In the genomic region with DNA sequence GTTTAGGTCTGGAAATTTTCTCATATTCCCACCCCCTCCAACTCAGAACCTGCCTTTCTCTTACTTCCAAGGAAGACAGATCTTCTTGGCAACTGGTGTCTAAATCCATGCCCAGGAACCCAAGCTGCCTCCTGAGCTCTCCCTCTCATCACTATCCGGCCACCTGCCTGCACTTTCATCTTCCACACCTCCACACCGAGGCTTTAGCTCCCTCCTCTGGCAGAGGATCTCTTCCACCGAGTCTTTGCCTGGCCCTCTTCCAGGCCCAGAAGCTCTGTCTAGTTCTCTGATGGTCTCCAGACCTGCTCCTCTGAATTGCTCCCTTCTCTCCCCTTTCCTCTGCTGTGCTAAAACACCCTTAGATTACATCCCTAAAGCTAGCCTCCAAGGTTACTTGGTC, we compare ENCODE assay signal across 16 mouse cellular contexts.
DNase-seq lines count a peak whose midpoint lies in the region; TF ChIP-seq lines count a peak whose summit lies in the region.
"Had no signal": no experiment of that assay in that cellular context is flagged by ENCODE, and none has a peak within 500 bp of the region (broad histone marks: within the 10 kb centered on the region; RNA-seq: fewer than 3 reads in every experiment).

No protein-coding gene starts in this region.

- H3K27ac ChIP-seq in left cerebral cortex, adult 2 months = peak overlapping the region; percentile 40; the same call in 1 of the 2 replicates
- H3K27ac ChIP-seq: kidney, embryonic 15.5 days; limb, embryonic 12.5 days; midbrain, embryonic 13.5 days; neural tube, embryonic 12.5 days had no signal

- peak; percentile 30 to 32 for DNase-seq in heart, adult 18-20 months
- no peak for DNase-seq in heart, adult 8-10 months (ENCODE audit: low spot score)
- no peak for DNase-seq in left cerebral cortex, adult 2 months (ENCODE audit: extremely low spot score in 1 of 2, low spot score in 2 of 2)
- no peak for DNase-seq in left cerebral cortex, adult 11 months (ENCODE audit: low spot score)
- DNase-seq in CD4-positive helper T cell, adult 2 months (ENCODE audit: low read depth, low spot score) = peak; percentile 6
- peak; percentile 64 for DNase-seq in cerebellum, adult 9-11 months
- no peak for DNase-seq in adrenal gland, postnatal 36 days
- DNase-seq in adrenal gland, postnatal 4 days (ENCODE audit: low spot score in 2 of 2) = no peak
- DNase-seq: embryo, embryonic 11 days; layer of hippocampus, postnatal 36 days; thymus, postnatal 25 days had no signal

- intact Hi-C loops in left cerebral cortex, adult 2 months (cut with DNase I) = loop anchor here (2.0 to 5.0 kb wide), 2 partner anchors 61 to 660 kb away; no protein-coding TSS in a partner anchor

- peak; percentile 33 for TF ChIP-seq CTCF in left cerebral cortex, adult 2 months (IDR thresholded peaks at IDR 0.05)

- H3K4me3 ChIP-seq in left cerebral cortex, adult 2 months = no peak overlapping the region
- H3K4me3 ChIP-seq: erythroblast, embryonic 14.5 days; kidney, embryonic 15.5 days; limb, embryonic 12.5 days; midbrain, embryonic 13.5 days; neural tube, embryonic 12.5 days had no signal

Comparison
In these comparisons a context has a peak if more than half of its experiments do, and no peak if none do; other contexts are left out.
1. DNase-seq: peak in heart, adult 18-20 months (2 of 2), CD4-positive helper T cell, adult 2 months (single experiment) and cerebellum, adult 9-11 months (single experiment); none in heart, adult 8-10 months (single experiment), left cerebral cortex, adult 2 months (0 of 2), left cerebral cortex, adult 11 months (single experiment), adrenal gland, postnatal 36 days (0 of 2) and adrenal gland, postnatal 4 days (0 of 2).